Mouse (Mus musculus) liver, embryonic 12.5 days (tissue): ENCODE measurements around the gene Hnrnpll. TPM values are rescaled to one million over a fixed set of nuclear protein-coding genes. Genes with fewer than 3 reads are reported as not detected.

Experiments
- ATAC-seq: fragments of 200-750 bp; cut with Nextera tagmentation; 2 replicates; pipeline ENCODE4 v1.8.0; 2017; ENCODE audit warnings: moderate number of reproducible peaks, mild to moderate bottlenecking, moderate library complexity
- H3K27ac ChIP-seq: fragments of 300-500 bp; sonication (generic); 2 replicates; pipeline ENCODE4 v1.5.1; 2016; ENCODE audit warnings: mild to moderate bottlenecking
- H3K27me3 ChIP-seq: fragments of 300-500 bp; sonication (generic); replicated peaks from 2 replicates; pipeline ENCODE4 v1.6.1; 2016; ENCODE audit warnings: mild to moderate bottlenecking, moderate library complexity
- H3K36me3 ChIP-seq: fragments of 300-500 bp; sonication (generic); 2 replicates; pipeline ENCODE4 v1.6.1; 2016; ENCODE audit warnings: mild to moderate bottlenecking, moderate library complexity
- H3K4me1 ChIP-seq: fragments of 300-500 bp; sonication (generic); 2 replicates; pipeline ENCODE4 v1.6.1; 2016
- H3K4me2 ChIP-seq: fragments of 300-500 bp; sonication (generic); 2 replicates; pipeline ENCODE4 v1.6.1; 2016; ENCODE audit warnings: mild to moderate bottlenecking, moderate library complexity
- H3K4me3 ChIP-seq: fragments of 300-500 bp; sonication (generic); 2 replicates; pipeline ENCODE4 v1.5.1; 2016; ENCODE audit warnings: mild to moderate bottlenecking, moderate library complexity
- H3K9ac ChIP-seq: fragments of 300-500 bp; sonication (generic); 2 replicates; pipeline ENCODE4 v1.6.1; 2016; ENCODE audit warnings: mild to moderate bottlenecking, moderate library complexity
- H3K9me3 ChIP-seq: fragments of 300-500 bp; sonication (generic); replicated peaks from 2 replicates; pipeline ENCODE4 v1.6.1; 2016; ENCODE audit warnings: mild to moderate bottlenecking, moderate library complexity
- WGBS: fragments of 180-500 bp; shearing (Covaris S2); methylation state at CpG from one replicate; pipeline ENCODE4 v1.1.7; 2016; ENCODE audit not compliant: insufficient replicate concordance; 5-methylcytosine and 5-hydroxymethylcytosine counted together
- polyA plus RNA-seq: library from polyadenylated mRNA; unstranded; fragments of >200 nt; fragmentation: Nextera tagmentation; extraction: Ambion mirVana; gene quantifications from 2 replicates; pipeline ENCODE4 v1.2.1, GENCODE M21; 2016

Hnrnpll gene
- polyA plus RNA-seq, result 50.2 and 52.5 TPM in 2 replicates

DNA sequence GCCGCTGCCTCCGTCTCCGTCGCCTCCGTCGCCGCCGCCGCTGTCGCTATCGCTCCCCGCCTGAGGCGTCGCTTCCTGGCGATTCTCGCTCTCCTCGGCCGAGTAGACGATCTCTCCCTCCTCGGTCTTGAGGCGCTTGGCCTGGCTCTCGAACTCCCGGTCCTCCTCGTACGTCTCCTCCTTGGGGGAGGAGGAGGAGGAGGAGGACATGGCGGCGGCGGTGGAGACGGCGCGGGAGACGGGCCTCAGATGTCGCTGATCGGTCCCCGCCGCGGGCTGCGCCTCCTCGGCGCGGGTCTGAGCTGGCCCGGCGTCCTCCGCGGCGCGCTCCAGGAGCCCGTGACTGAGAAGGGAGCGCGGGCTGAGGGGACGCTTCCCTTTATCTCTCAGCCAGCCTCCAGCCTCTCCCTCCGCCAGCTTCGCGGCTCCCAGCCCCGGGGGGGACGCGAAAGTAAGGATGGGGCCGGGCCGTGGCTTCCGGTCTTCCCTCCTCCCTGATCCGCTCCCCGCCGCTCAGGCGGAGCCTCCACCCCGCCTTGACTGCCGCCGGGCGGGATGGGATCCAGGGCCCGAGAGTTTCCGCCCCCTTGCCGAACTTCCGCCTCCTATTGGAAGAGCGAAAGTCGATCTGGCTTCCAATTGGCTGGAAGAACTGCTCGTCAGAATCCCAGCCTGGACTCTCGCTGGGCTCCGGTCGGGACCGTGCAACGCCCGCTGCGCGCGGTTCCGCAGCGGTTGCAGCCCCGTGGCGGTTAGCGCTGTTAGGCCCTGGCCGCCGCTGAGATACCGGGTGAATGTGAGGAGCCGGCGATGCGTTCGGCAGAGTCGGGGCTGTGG is at the start of gene Hnrnpll:
Hnrnpll (minus strand) TSS at position 552 of the 837 bp plus-strand sequence.
- Histone ChIP-seq H3K4me1 (peaks cover 51% of the 10 kb centered on the region), H3K27me3 (no peaks in the 10 kb centered on the region), H3K9ac (peak within 1 kb of the TSS; percentile 96), H3K4me3 (peak within 1 kb of the TSS; percentile 91), H3K4me2 (peak within 1 kb of the TSS; percentile 85), H3K36me3 (peaks cover 12% of the 10 kb centered on the region; the same call in 1 of the 2 replicates), H3K27ac (peak within 1 kb of the TSS; percentile 98), H3K9me3 (no peaks in the 10 kb centered on the region)
- peak; percentile 97 for ATAC-seq
- WGBS, result 0% methylated on average over 83 of the region's 97 CpGs

DNA sequence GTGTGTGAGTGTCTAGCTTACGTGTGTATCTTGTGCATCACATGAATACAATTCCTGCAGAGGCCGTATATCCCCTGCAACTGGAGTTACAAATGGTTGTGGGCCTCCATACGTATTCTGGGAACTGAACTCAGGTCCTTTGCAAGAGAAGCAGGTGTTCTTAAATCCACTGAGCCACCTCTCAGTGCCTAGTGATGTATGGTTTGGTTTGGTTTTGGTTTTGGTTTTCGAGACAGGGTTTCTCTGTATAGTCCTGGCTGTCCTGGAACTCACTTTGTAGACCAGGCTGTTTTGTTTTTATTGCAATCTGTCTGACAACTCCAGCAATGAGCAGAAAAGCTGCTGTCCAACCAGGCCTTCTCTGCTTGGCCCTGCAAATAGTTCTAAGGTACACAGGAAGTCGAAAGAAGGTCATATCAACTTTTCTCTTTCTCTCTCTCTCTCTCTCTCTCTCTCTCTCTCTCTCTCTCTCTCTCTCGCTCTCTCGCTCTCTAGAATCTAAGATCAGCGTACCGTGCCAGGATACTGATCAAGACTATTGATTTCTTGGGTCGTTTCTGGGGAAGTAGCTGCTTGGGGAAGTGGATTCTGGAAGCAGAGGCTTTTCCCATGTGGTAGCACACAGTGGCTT is 43.3 kb upstream of the Hnrnpll start:
- no peak overlapping the region for H3K27ac ChIP-seq
- 68% methylated on average over 10 of the region's 10 CpGs for WGBS
- no peaks in the 10 kb centered on the region for H3K9me3 ChIP-seq
- no peak for ATAC-seq
- H3K4me2 ChIP-seq, result no peak overlapping the region
- no peak overlapping the region for H3K9ac ChIP-seq
- H3K36me3 ChIP-seq, result no peaks in the 10 kb centered on the region
- no peaks in the 10 kb centered on the region for H3K4me1 ChIP-seq
- H3K27me3 ChIP-seq, result 0 out of 2 replicates have a peak, but pooled peaks cover 4% of the 10 kb centered on the region
- no peak overlapping the region for H3K4me3 ChIP-seq

GRCm38 (mm10) chr17:80099823-80100222 is 37.7 kb upstream of the Hnrnpll start:
- ATAC-seq, result no peak
- peaks cover 17% of the 10 kb centered on the region for H3K27me3 ChIP-seq
- 75% methylated on average over 6 of the region's 6 CpGs for WGBS

GRCm38 (mm10) chr17:80097221-80097620 is 35.1 kb upstream of the Hnrnpll start:
- H3K4me1 ChIP-seq, result peaks cover 8% of the 10 kb centered on the region; the same call in 1 of the 2 replicates
- H3K9ac ChIP-seq, result no peak overlapping the region
- no peaks in the 10 kb centered on the region for H3K36me3 ChIP-seq
- ATAC-seq, result no peak
- no peak overlapping the region for H3K4me3 ChIP-seq
- peaks cover 23% of the 10 kb centered on the region for H3K27me3 ChIP-seq
- no peak overlapping the region for H3K4me2 ChIP-seq
- WGBS, result 40% methylated on average over 2 of the region's 2 CpGs
- no peaks in the 10 kb centered on the region for H3K9me3 ChIP-seq
- H3K27ac ChIP-seq, result no peak overlapping the region

More at GRCm38 (mm10) chr17:80099823-80100222, 37.7 kb upstream of the Hnrnpll start:
- H3K4me3 ChIP-seq, result no peak overlapping the region
- no peaks in the 10 kb centered on the region for H3K36me3 ChIP-seq
- H3K9ac ChIP-seq, result no peak overlapping the region
- no peak overlapping the region for H3K27ac ChIP-seq
- H3K4me2 ChIP-seq, result no peak overlapping the region
- no peaks in the 10 kb centered on the region for H3K9me3 ChIP-seq
- peaks cover 8% of the 10 kb centered on the region; the same call in 1 of the 2 replicates for H3K4me1 ChIP-seq

DNA sequence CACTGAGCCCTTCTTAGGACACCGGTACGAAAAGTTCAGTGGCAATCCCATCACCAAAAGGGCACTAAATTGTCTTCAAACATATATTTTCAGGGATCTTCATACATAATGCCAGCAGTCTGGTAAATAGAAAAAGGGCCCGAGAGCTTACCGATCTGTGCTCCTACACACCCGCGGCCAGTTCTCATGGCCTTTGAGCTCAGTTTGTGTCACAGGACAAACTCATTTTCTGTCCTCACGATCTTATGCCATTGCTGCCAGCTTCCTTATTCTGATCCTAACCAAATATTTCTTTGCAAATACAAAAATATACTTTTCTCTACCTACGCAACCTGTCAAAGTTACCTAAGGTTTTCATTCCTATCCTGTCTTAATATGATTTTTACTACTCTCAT is 34.6 kb upstream of the Hnrnpll start:
- Histone ChIP-seq H3K4me3 (no peak overlapping the region), H3K9ac (no peak overlapping the region), H3K4me2 (no peak overlapping the region), H3K36me3 (no peaks in the 10 kb centered on the region), H3K9me3 (no peaks in the 10 kb centered on the region), H3K27me3 (peaks cover 21% of the 10 kb centered on the region), H3K27ac (no peak overlapping the region), H3K4me1 (peaks cover 8% of the 10 kb centered on the region; the same call in 1 of the 2 replicates)
- ATAC-seq, result no peak
- 74% methylated on average over 8 of the region's 8 CpGs for WGBS

- no peak overlapping the region for H3K9ac ChIP-seq
- no peak overlapping the region for H3K27ac ChIP-seq
- no peaks in the 10 kb centered on the region for H3K36me3 ChIP-seq
- 22% methylated on average over 20 of the region's 20 CpGs for WGBS
- peaks cover 21% of the 10 kb centered on the region for H3K27me3 ChIP-seq
- peak overlapping the region; percentile 43 for H3K4me2 ChIP-seq
- H3K4me3 ChIP-seq, result no peak overlapping the region
- H3K4me1 ChIP-seq, result peaks cover 8% of the 10 kb centered on the region; the same call in 1 of the 2 replicates
- ATAC-seq, result peak; percentile 46; the same call in 1 of the 2 replicates
- no peaks in the 10 kb centered on the region for H3K9me3 ChIP-seq
These were observed 34.0 kb upstream of the Hnrnpll start for GRCm38 (mm10) chr17:80096043-80096719.

DNA sequence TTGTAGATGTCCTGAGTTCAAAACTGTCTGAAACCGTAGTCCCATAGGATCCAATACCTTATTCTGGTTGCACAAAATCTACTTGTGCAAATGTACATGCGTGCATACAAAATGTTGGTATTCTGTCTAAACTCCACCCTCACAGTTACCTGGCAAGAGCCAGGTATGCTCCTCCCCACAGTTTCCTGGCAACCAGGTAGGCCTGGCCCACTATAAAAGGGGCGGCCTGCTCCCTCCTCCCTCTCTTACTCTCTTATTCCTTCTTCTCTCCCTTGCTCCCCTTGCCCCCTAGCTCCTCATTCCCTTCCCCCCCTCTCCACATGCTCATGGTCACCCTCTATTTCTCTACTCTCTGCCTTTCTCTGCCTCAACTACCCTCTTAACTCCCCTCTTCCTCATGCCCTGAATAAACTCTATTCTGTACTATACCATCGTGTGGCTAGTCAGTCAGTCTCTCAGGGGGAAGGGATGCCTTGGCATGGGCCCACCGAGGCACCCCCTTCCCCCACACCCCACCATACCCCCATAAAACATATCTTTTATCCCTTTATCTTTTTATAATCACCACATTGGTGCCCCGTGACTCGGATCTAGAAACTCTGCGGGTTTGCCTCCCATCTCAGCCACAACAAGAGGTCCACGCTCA is 33.2 kb upstream of the Hnrnpll start:
- ATAC-seq, result no peak
- no peak overlapping the region for H3K4me3 ChIP-seq
- H3K4me1 ChIP-seq, result peaks cover 8% of the 10 kb centered on the region; the same call in 1 of the 2 replicates
- no peak overlapping the region for H3K27ac ChIP-seq
- H3K4me2 ChIP-seq, result peak overlapping the region; percentile 43
- H3K9me3 ChIP-seq, result no peaks in the 10 kb centered on the region
- 68% methylated on average over 9 of the region's 9 CpGs for WGBS
- no peaks in the 10 kb centered on the region for H3K36me3 ChIP-seq
- peaks cover 21% of the 10 kb centered on the region for H3K27me3 ChIP-seq
- no peak overlapping the region for H3K9ac ChIP-seq

DNA sequence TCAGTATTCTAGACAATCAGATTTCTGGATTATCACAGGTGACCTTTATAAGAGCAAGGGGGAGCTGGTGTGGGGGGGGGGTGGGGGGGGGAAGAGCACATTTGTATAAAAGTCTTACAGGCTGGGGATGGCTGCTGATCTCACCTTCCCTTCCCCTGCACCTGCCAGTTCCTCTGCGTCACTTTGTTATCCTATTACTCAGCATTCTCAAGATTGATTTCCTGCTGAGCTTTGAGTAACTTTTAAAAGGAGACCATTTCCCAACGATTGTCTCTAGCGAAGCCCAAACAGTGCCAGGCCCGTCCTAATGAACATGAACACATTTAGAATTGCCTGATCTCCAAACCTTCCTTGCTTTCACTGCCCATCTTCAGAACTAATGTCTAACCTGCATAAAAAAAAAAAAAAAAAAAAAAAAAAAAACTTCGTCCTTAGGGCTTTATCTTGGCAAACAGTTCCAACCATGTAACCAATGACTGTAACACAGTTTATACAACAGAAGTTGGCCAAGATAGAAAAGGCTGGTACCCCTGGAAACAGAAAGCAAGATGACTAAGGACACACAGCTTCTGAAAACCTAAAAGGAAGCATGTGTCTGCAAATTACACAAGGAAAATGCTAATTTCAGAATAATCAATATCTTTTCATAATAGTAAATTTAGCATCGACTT is 29.9 kb upstream of the Hnrnpll start:
- Histone ChIP-seq H3K4me1 (peaks cover 8% of the 10 kb centered on the region; the same call in 1 of the 2 replicates), H3K4me2 (no peak overlapping the region), H3K27ac (no peak overlapping the region), H3K27me3 (peaks cover 21% of the 10 kb centered on the region), H3K9me3 (no peaks in the 10 kb centered on the region), H3K36me3 (no peaks in the 10 kb centered on the region), H3K4me3 (no peak overlapping the region), H3K9ac (no peak overlapping the region)
- no peak for ATAC-seq
- WGBS, result 27% methylated on average over 6 of the region's 6 CpGs

- H3K36me3 ChIP-seq, result no peaks in the 10 kb centered on the region
- 0 out of 2 replicates have a peak, but pooled peaks cover under 1% of the 10 kb centered on the region for H3K4me1 ChIP-seq
These were observed 28.4 kb upstream of the Hnrnpll start for GRCm38 (mm10) chr17:80090551-80090950.

DNA sequence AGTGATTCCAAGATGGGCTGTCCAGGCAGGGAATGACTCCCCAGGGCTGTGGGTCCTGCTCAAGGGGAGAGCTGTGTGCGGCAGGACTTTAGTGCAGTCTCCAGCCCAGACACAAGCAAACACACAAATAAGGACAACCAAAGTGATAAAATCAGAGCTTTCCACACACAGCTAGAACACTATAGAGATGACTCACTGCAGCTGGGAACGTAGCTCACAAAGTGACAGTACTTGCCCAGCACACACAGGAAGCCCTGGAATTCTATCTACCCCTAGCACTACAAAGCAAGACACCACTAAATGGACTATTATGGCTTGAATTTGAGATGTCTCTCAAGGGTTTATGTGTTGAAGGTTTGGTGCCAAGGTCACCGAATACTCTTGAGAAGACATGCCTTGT is 26.0 kb upstream of the Hnrnpll start:
- Histone ChIP-seq H3K27me3 (no peaks in the 10 kb centered on the region), H3K9me3 (no peaks in the 10 kb centered on the region), H3K27ac (no peak overlapping the region), H3K4me2 (no peak overlapping the region), H3K4me3 (no peak overlapping the region), H3K4me1 (no peaks in the 10 kb centered on the region), H3K9ac (no peak overlapping the region), H3K36me3 (no peaks in the 10 kb centered on the region)
- WGBS, result 60% methylated on average over 3 of the region's 3 CpGs
- ATAC-seq, result no peak

More at GRCm38 (mm10) chr17:80090551-80090950, 28.4 kb upstream of the Hnrnpll start:
- 56% methylated on average over 4 of the region's 4 CpGs for WGBS
- Histone ChIP-seq H3K9ac (no peak overlapping the region), H3K27me3 (peaks cover 14% of the 10 kb centered on the region), H3K27ac (no peak overlapping the region), H3K9me3 (no peaks in the 10 kb centered on the region), H3K4me2 (no peak overlapping the region), H3K4me3 (no peak overlapping the region)
- ATAC-seq, result no peak

DNA sequence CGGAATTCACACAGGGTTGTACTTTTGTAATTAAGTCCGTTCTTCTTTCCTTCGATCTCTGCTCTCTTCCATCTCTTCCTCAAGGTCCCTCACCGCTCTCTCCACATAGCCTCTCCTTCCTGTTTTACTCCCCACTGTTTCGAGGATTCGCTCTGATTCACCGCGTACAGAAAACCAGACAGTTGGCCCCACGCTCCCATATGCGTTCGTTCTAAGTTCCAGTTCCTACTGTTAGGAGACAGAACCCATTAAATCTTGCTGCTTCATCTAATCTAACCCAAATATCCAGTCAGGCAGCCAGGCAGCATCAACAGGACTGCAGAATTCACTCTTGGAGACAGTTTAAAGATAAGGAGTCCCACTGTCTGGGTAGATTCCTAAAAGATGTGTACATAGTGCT is 24.5 kb upstream of the Hnrnpll start:
- Histone ChIP-seq H3K9me3 (no peaks in the 10 kb centered on the region), H3K27me3 (no peaks in the 10 kb centered on the region), H3K4me2 (no peak overlapping the region), H3K9ac (no peak overlapping the region), H3K27ac (no peak overlapping the region), H3K4me1 (no peaks in the 10 kb centered on the region), H3K36me3 (no peaks in the 10 kb centered on the region), H3K4me3 (no peak overlapping the region)
- no peak for ATAC-seq
- 72% methylated on average over 11 of the region's 11 CpGs for WGBS
